Mouse (Mus musculus) stomach, embryonic 15.5 days (tissue): ENCODE measurements around the gene Dctpp1. TPM values are rescaled to one million over a fixed set of nuclear protein-coding genes. Genes with fewer than 3 reads are reported as not detected.
A peak's percentile ranks its signal among the peaks of the same experiment; 100 is the strongest.

Experiments
- ATAC-seq: fragments of 200-750 bp; cut with Nextera tagmentation; 2 replicates; pipeline ENCODE4 v1.8.0; 2017; ENCODE audit warnings: low read depth, moderate number of reproducible peaks, moderate TSS enrichment; ENCODE audit not compliant: insufficient read depth, low FRiP score
- H3K27ac ChIP-seq: fragments of 300-500 bp; sonication (generic); 2 replicates; pipeline ENCODE4 v1.5.1; 2015; ENCODE audit warnings: mild to moderate bottlenecking, inconsistent platforms
- H3K27me3 ChIP-seq: fragments of 300-500 bp; sonication (generic); replicated peaks from 2 replicates; pipeline ENCODE4 v1.6.1; 2015; ENCODE audit warnings: inconsistent platforms
- H3K36me3 ChIP-seq: fragments of 300-500 bp; sonication (generic); 2 replicates; pipeline ENCODE4 v1.6.1; 2015; ENCODE audit warnings: inconsistent platforms
- H3K4me1 ChIP-seq: fragments of 300-500 bp; sonication (generic); 2 replicates; pipeline ENCODE4 v1.6.1; 2015; ENCODE audit warnings: inconsistent platforms
- H3K4me2 ChIP-seq: fragments of 300-500 bp; sonication (generic); 2 replicates; pipeline ENCODE4 v1.6.1; 2015; ENCODE audit warnings: mild to moderate bottlenecking, inconsistent platforms
- H3K4me3 ChIP-seq: fragments of 300-500 bp; sonication (generic); replicated peaks from 2 replicates; pipeline ENCODE4 v1.5.1; 2015; ENCODE audit warnings: inconsistent platforms
- H3K9ac ChIP-seq: fragments of 300-500 bp; sonication (generic); 2 replicates; pipeline ENCODE4 v1.6.1; 2015; ENCODE audit warnings: inconsistent platforms
- H3K9me3 ChIP-seq: fragments of 300-500 bp; sonication (generic); 2 replicates; pipeline ENCODE4 v1.6.1; 2016; ENCODE audit warnings: inconsistent platforms
- WGBS: fragments of 180-500 bp; shearing (Covaris S2); methylation state at CpG from one replicate; pipeline ENCODE4 v1.1.7; 2015; 5-methylcytosine and 5-hydroxymethylcytosine counted together
- polyA plus RNA-seq: library from polyadenylated mRNA; unstranded; fragments of >200 nt; fragmentation: Nextera tagmentation; extraction: Ambion mirVana; gene quantifications from 2 replicates; pipeline ENCODE4 v1.2.1, GENCODE M21; 2015

Gene Dctpp1
- polyA plus RNA-seq, 1 experiment from 2014 or later, result 164 TPM

DNA sequence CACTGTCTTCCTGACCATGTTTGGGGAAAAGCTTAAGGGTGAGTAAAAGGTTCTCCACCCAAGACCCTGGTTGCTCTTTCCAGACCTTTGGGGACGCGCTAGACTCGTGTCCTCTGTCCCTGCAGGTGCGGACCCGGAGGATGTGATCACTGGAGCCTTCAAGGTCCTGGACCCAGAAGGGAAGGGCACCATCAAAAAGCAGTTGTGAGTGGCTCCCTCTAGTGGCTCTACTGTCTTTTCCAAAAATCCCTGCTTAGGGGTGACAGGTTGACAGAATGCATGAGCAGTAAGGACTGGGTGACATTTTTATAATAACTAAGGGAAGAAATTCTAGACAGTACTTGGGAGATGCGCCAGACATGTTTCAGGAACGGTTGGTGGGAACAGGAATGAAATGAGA lies 47.0 kb downstream of the Dctpp1 start:
- no peak for ATAC-seq
- Histone ChIP-seq H3K27me3 (no peaks in the 10 kb centered on the region), H3K4me1 (peaks cover 11% of the 10 kb centered on the region; the same call in 1 of the 2 replicates), H3K9me3 (no peaks in the 10 kb centered on the region), H3K36me3 (no peaks in the 10 kb centered on the region), H3K4me2 (no peak overlapping the region), H3K27ac (no peak overlapping the region), H3K4me3 (no peak overlapping the region), H3K9ac (no peak overlapping the region)
- WGBS, result 40% methylated on average over 7 of the region's 7 CpGs

DNA sequence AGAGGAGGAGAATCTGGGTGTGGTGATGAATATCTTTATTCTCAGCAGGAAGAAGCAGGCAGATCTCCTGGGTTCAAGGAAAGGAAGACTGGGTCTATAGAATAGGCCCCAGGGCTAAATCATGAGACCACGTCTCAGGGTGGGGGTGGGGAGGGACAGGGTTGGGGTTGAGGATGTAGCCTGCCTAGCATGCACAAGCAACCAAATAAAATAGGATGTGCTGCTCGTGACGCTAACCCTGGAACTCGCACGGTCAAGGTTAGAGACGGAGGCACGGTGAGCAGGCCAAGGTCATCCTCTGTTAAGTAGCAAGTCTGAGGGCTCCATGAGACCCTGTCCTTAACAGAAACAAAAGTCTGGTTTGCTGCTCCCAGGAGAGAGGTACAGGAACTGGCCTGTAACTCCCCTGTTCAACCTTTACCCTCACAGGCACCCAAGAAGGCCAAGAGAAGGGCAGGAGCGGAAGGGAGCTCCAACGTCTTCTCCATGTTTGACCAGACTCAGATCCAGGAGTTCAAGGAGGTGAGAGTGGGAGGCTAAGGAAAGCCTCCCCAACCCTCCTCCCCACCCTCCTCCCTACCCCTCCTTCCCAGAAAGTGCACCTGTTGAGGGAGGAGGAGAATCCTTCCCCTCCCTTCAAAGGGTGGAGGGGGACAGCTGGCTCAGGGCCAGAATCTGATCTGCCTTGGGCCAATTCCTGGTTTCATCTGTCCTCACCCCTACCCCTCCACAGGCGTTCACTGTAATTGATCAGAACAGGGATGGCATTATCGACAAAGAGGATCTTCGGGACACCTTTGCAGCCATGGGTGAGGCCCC lies 47.9 kb downstream of the Dctpp1 start:
- no peak for ATAC-seq
- 87% methylated on average over 12 of the region's 12 CpGs for WGBS

DNA sequence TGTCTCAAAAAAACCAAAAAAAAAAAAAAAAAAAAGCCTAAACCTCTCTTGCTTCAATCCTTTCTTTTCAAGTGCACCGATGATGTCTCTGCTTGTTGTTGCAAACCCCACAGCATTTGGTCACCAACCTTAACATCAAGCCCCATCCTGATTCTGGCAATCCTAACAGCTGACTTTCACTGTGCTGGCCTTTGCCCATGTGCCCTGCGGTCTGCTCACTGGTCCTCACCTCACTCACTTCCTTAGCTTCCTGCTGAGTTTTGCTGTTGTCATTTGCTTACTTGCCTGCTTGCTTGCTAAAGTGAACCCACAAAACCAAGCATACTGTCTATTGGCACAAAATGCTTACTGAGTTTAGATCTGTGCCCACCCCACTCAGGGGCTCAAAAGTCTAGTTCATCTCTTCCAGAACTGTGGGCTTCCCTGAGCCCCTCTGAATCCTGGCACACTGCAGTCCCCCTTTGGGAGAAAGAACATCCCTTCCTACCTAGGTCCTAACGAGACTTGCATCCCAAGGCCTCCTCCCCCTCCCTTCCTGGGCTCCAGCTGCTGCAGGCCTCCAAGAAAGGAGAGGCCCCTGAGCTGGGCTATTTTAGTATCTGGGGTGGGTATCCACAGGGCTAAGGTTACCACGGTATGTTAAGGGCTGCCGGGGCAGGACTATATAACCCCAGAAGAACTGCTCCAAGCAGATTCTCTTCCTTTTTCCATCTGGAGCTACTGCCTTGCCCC lies 49.3 kb downstream of the Dctpp1 start:
- Histone ChIP-seq H3K27me3 (no peaks in the 10 kb centered on the region), H3K27ac (no peak overlapping the region), H3K4me1 (peaks cover 19% of the 10 kb centered on the region), H3K36me3 (no peaks in the 10 kb centered on the region), H3K4me2 (no peak overlapping the region), H3K9ac (no peak overlapping the region), H3K4me3 (no peak overlapping the region), H3K9me3 (no peaks in the 10 kb centered on the region)
- WGBS, result 75% methylated on average over 5 of the region's 5 CpGs
- no peak for ATAC-seq

More for the DNA sequence above, 47.9 kb downstream of the Dctpp1 start:
- Histone ChIP-seq H3K4me2 (no peak overlapping the region), H3K9ac (no peak overlapping the region), H3K27ac (no peak overlapping the region), H3K9me3 (no peaks in the 10 kb centered on the region), H3K4me1 (peaks cover 9% of the 10 kb centered on the region; the same call in 1 of the 2 replicates), H3K4me3 (no peak overlapping the region), H3K27me3 (no peaks in the 10 kb centered on the region), H3K36me3 (no peaks in the 10 kb centered on the region)

DNA sequence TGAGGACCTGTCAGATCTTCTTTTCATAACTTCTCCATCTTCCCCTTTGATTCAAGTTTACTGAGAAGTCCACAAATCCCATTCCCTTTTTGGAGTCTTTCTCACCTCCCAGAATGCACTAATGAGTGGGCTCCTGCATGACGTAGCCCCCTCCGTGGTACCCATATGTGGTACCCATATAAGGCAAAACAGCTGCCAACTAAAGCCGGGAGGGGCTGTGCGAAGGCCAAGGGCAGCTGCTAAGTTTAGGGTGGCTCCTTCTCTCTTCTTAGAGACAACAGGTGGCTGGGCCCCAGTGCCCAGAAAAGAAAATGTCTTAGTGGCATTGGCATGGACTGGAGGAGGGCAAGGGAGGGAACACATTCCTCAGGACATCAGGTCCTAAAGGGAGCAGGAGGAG lies 50.2 kb downstream of the Dctpp1 start:
- Histone ChIP-seq H3K27ac (no peak overlapping the region), H3K4me2 (no peak overlapping the region), H3K27me3 (no peaks in the 10 kb centered on the region), H3K4me1 (peaks cover 22% of the 10 kb centered on the region), H3K9me3 (no peaks in the 10 kb centered on the region), H3K36me3 (no peaks in the 10 kb centered on the region), H3K4me3 (no peak overlapping the region), H3K9ac (no peak overlapping the region)
- WGBS, result 89% methylated on average over 4 of the region's 4 CpGs
- no peak for ATAC-seq

DNA sequence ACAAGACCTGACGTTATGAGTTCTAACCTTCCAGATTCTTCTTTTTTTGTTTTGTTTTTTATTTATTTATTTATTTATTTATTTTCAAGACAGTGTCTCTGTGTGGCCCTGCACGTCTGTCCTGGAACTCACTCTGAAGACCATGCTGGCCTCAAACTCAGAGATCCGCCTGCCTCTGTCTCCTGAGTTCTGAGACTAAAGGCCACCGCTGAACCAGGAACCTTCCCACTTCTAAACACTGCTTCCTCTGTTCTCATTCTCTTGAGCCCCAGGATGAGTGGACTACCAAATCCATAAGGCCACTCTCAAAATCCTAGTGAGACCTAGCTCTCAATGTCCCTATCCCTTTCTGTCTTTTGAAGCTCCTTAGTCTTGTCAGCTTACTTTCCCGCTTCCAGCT lies 50.7 kb downstream of the Dctpp1 start:
- 76% methylated on average over 5 of the region's 5 CpGs for WGBS
- no peaks in the 10 kb centered on the region for H3K27me3 ChIP-seq
- no peaks in the 10 kb centered on the region for H3K9me3 ChIP-seq
- no peaks in the 10 kb centered on the region for H3K36me3 ChIP-seq
- H3K9ac ChIP-seq, result no peak overlapping the region
- H3K4me1 ChIP-seq, result peaks cover 22% of the 10 kb centered on the region
- H3K4me2 ChIP-seq, result peak overlapping the region; percentile 73
- no peak for ATAC-seq
- H3K27ac ChIP-seq, result peak overlapping the region; percentile 85; the same call in 1 of the 2 replicates
- no peak overlapping the region for H3K4me3 ChIP-seq

DNA sequence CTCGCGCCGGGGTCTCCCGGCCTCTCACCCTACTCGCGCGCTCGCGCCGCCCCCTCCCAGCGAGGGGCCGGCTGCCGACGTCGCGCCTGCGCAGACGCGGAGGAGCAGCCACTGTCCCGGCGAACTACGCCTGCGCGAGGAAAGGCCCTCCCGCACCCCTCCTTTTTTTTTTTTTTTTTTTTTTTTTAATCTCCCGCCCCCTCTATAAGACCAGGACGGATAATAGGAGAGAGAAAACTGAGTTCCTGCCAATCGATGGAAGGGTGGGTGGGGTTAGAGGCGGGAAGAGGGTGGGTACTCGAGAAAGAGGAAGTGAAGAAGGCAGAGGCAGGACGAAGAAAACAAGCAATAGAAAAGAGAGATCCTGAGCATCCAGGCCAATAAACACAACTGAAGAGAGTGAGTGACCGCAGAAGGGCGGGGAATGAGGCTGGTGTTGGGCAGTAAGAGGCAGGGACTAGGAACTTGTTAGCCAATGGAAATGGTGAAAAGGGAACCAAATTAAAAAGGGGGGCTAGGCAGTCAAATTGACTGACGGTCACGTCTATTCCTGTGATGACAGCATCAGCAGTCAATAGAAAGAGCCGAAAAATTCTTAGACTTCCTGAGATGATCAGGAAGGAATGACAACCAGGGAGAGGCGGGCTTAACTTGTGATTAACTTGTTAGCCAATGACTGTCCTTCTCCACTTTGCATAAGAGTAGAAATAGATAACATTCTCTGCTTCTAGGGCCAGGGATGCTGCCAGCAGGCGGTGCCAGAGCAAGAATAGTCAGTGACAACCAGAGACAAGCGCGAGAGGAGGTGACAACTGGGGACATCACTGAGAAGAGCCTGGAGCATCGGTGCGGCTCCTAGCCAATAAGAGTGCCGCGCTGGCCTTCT lies 51.7 kb downstream of the Dctpp1 start, which contains the start of gene Mylpf:
Mylpf (plus strand) TSS at position 338 of the 886 bp plus-strand sequence.
- peak within 1 kb of the TSS; percentile 89 for H3K27ac ChIP-seq
- no peaks in the 10 kb centered on the region for H3K9me3 ChIP-seq
- ATAC-seq, result peak; percentile 92
- 0% methylated on average over 39 of the region's 44 CpGs for WGBS
- peak within 1 kb of the TSS; percentile 96 for H3K9ac ChIP-seq
- peaks cover 20% of the 10 kb centered on the region for H3K4me1 ChIP-seq
- H3K4me2 ChIP-seq, result peak within 1 kb of the TSS; percentile 88
- H3K36me3 ChIP-seq, result no peaks in the 10 kb centered on the region
- H3K27me3 ChIP-seq, result no peaks in the 10 kb centered on the region
- peak within 1 kb of the TSS; percentile 97 for H3K4me3 ChIP-seq

DNA sequence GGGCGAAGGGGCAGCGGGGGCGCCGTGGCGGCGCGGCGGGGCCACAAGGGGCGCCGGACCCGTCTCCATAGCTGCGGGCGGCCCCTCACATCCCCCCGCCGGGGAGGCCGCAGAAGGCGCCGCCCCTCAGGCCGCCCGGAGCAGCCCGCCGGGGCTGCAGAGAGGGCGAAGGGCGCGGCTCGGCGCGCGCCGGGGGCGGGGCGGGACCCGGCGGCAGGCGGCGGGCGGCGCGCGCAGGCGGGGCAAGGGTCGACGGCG lies 52.3 kb downstream of the Dctpp1 start, which contains the start of gene Tbc1d10b:
Tbc1d10b (minus strand) TSS at position 174 of the 258 bp plus-strand sequence.
- Histone ChIP-seq H3K27ac (peak within 1 kb of the TSS; percentile 89), H3K4me2 (peak within 1 kb of the TSS; percentile 88), H3K4me3 (peak within 1 kb of the TSS; percentile 97), H3K4me1 (peaks cover 20% of the 10 kb centered on the region), H3K36me3 (peaks cover under 1% of the 10 kb centered on the region; the same call in 1 of the 2 replicates), H3K9me3 (no peaks in the 10 kb centered on the region), H3K27me3 (no peaks in the 10 kb centered on the region), H3K9ac (peak within 1 kb of the TSS; percentile 96)
- 1% methylated on average over 30 of the region's 44 CpGs for WGBS
- ATAC-seq, result peak; percentile 47

DNA sequence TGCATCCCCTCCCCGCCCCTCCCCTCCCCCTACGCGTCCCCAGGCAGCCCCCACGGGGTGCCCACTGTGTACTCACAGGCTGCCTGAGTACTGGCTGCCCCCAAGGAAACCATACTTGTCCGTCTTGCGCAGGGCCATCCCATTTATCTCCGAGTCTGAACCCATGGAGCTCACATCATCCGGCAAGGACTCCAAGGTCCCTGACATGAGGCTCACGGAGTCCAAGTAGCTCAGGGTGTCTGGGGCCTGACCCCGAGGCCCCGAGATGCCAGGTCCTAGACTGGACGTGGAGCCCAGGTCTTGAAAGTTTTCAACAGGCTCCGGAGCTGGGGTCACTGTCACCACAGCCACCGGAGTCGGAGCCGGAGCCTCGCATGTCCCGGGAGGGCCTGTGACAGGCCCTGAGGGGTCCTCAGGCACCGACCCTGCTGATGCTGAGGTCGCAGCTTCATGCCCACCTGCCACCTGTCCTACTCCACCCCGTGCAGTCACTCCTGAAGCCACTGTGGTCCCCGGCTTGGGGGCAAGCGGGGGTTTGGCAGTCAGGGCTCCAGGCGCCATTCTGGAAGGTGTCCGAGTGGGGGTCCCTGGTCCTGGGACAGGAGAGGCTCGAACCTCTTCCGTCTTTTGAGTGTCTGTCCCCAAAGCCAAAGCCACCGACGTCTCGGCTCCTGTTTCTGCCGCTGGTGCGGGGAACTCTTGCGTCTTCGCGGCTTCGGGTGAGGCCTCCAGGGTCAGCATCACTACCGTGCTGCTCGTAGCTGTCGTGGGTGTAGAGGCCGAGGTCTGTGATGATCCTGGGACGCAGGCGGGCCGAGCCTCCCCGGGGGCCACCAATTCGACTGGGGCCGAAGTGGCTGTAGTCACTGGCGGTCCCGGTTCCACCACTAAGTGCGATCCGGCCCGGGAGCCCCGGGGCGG lies 52.9 kb downstream of the Dctpp1 start:
- H3K4me1 ChIP-seq, result peaks cover 20% of the 10 kb centered on the region
- H3K9me3 ChIP-seq, result no peaks in the 10 kb centered on the region
- no peak for ATAC-seq
- H3K27me3 ChIP-seq, result no peaks in the 10 kb centered on the region
- peaks cover 7% of the 10 kb centered on the region; the same call in 1 of the 2 replicates for H3K36me3 ChIP-seq
- under 1% methylated on average over 53 of the region's 53 CpGs for WGBS
- H3K27ac ChIP-seq, result peak overlapping the region; percentile 89
- H3K4me2 ChIP-seq, result peak overlapping the region; percentile 88
- H3K9ac ChIP-seq, result peak overlapping the region; percentile 96
- H3K4me3 ChIP-seq, result peak overlapping the region; percentile 97

Other genes with a start within 250 kb of the Dctpp1 start
- gene Mvp, start 246.1 kb downstream of the Dctpp1 start, polyA plus RNA-seq, result 27.2 and 29.1 TPM in 2 replicates
- gene Pagr1b, start 244.2 kb downstream of the Dctpp1 start, polyA plus RNA-seq, result 1.0 TPM in 1 of 2 replicates, not detected in the other
- gene Pagr1a, start 243.4 kb downstream of the Dctpp1 start, polyA plus RNA-seq, result 33.1 and 62.5 TPM in 2 replicates
- 25.0 and 63.8 TPM in 2 replicates for gene Gm42742, start 239.6 kb downstream of the Dctpp1 start, polyA plus RNA-seq
- 5.9 and 8.1 TPM in 2 replicates for gene Prrt2, start 239.5 kb downstream of the Dctpp1 start, polyA plus RNA-seq
- 67.7 and 69.7 TPM in 2 replicates for gene Maz, start 233.7 kb downstream of the Dctpp1 start, polyA plus RNA-seq
- gene Kif22, start 218.2 kb downstream of the Dctpp1 start, polyA plus RNA-seq, result 93.5 and 101 TPM in 2 replicates
- gene Zg16, start 173.4 kb downstream of the Dctpp1 start, polyA plus RNA-seq, result 14.5 and 34.1 TPM in 2 replicates
- 4.7 and 5.0 TPM in 2 replicates for gene AI467606, start 169.3 kb downstream of the Dctpp1 start, polyA plus RNA-seq
- gene Qprt, start 138.5 kb downstream of the Dctpp1 start, polyA plus RNA-seq, result 6.1 and 7.4 TPM in 2 replicates
- 0.64 and 1.0 TPM in 2 replicates for gene Spn, start 122.9 kb downstream of the Dctpp1 start, polyA plus RNA-seq
- gene Cd2bp2, start 64.7 kb downstream of the Dctpp1 start, polyA plus RNA-seq, result 44.1 and 46.6 TPM in 2 replicates
- 24.3 and 24.4 TPM in 2 replicates for gene Tbc1d10b, start 52.2 kb downstream of the Dctpp1 start, polyA plus RNA-seq
- 18.6 and 31.0 TPM in 2 replicates for gene Mylpf, start 51.8 kb downstream of the Dctpp1 start, polyA plus RNA-seq
- 33.9 and 34.8 TPM in 2 replicates for gene Zfp553, start 27.6 kb downstream of the Dctpp1 start, polyA plus RNA-seq
- gene Sept1, start 27.6 kb downstream of the Dctpp1 start, polyA plus RNA-seq, result 17.7 and 19.2 TPM in 2 replicates
- gene Zfp771, start 16.4 kb downstream of the Dctpp1 start, polyA plus RNA-seq, result 57.9 and 63.1 TPM in 2 replicates
- gene Sephs2, start 13.3 kb upstream of the Dctpp1 start, polyA plus RNA-seq, result 139 and 163 TPM in 2 replicates
- gene Itgal, start 35.6 kb upstream of the Dctpp1 start, polyA plus RNA-seq, result 2.7 TPM in 2 replicates
- gene Zfp768, start 84.9 kb upstream of the Dctpp1 start, polyA plus RNA-seq, result 13.1 and 17.4 TPM in 2 replicates
- 9.0 and 9.6 TPM in 2 replicates for gene Zfp747, start 115.3 kb upstream of the Dctpp1 start, polyA plus RNA-seq
- gene 9130019O22Rik, start 126.5 kb upstream of the Dctpp1 start, polyA plus RNA-seq, result 5.5 and 6.3 TPM in 2 replicates
- gene E430018J23Rik, start 132.9 kb upstream of the Dctpp1 start, polyA plus RNA-seq, result 6.3 and 6.5 TPM in 2 replicates
- 7.6 and 8.8 TPM in 2 replicates for gene Zfp764, start 146.1 kb upstream of the Dctpp1 start, polyA plus RNA-seq
- 22.0 and 23.6 TPM in 2 replicates for gene Zfp688, start 161.4 kb upstream of the Dctpp1 start, polyA plus RNA-seq
- 5.7 and 7.2 TPM in 2 replicates for gene Zfp689, start 188.4 kb upstream of the Dctpp1 start, polyA plus RNA-seq
- 38.6 and 38.8 TPM in 2 replicates for gene Prr14, start 198.9 kb upstream of the Dctpp1 start, polyA plus RNA-seq
- 12.2 and 13.8 TPM in 2 replicates for gene Fbrs, start 218.5 kb upstream of the Dctpp1 start, polyA plus RNA-seq